Mouse (Mus musculus) limb, embryonic 14.5 days (tissue): ENCODE measurements around the gene Tpcn1. TPM values are rescaled to one million over a fixed set of nuclear protein-coding genes. Genes with fewer than 3 reads are reported as not detected.

Experiments used
- ATAC-seq: fragments of 200-750 bp; cut with Nextera tagmentation; 2 replicates; pipeline ENCODE4 v1.8.0; 2017; ENCODE audit warnings: low read depth, moderate number of reproducible peaks, moderate TSS enrichment; ENCODE audit not compliant: low FRiP score
- DNase-seq: peaks from one replicate; pipeline ENCODE4 v3.0.0-alpha.2; 2015; ENCODE audit warnings: low spot score
- H3K27ac ChIP-seq: fragments of 300-500 bp; sonication (generic); replicated peaks from 2 replicates; pipeline ENCODE4 v1.5.1; 2014; ENCODE audit warnings: low read depth, mild to moderate bottlenecking, low read length, moderate library complexity, mixed read lengths
- H3K27me3 ChIP-seq: fragments of 300-500 bp; sonication (generic); 2 replicates; pipeline ENCODE4 v1.6.1; 2014; ENCODE audit warnings: low read length, mixed read lengths; ENCODE audit not compliant: control insufficient read depth, insufficient read depth
- H3K36me3 ChIP-seq: fragments of 300-500 bp; sonication (generic); 2 replicates; pipeline ENCODE4 v1.6.1; 2014; ENCODE audit warnings: mild to moderate bottlenecking, low read length, moderate library complexity, mixed read lengths; ENCODE audit not compliant: control insufficient read depth, insufficient read depth
- H3K4me1 ChIP-seq: fragments of 300-500 bp; sonication (generic); 2 replicates; pipeline ENCODE4 v1.6.1; 2014; ENCODE audit warnings: antibody characterized with exemption, low read length, mixed read lengths; ENCODE audit not compliant: control insufficient read depth, insufficient read depth
- H3K4me2 ChIP-seq: fragments of 300-500 bp; sonication (generic); replicated peaks from 2 replicates; pipeline ENCODE4 v1.6.1; 2014; ENCODE audit warnings: low read depth, mild to moderate bottlenecking, low read length, moderate library complexity; ENCODE audit not compliant: severe bottlenecking
- H3K4me3 ChIP-seq: fragments of 300-500 bp; sonication (generic); replicated peaks from 2 replicates; pipeline ENCODE4 v1.5.1; 2014; ENCODE audit warnings: low read length
- H3K9ac ChIP-seq: fragments of 300-500 bp; sonication (generic); 2 replicates; pipeline ENCODE4 v1.6.1; 2014; ENCODE audit warnings: mild to moderate bottlenecking, low read depth, low read length, moderate library complexity; ENCODE audit not compliant: severe bottlenecking
- H3K9me3 ChIP-seq: fragments of 300-500 bp; sonication (generic); 2 replicates; pipeline ENCODE4 v1.6.1; 2016; ENCODE audit warnings: low read length; ENCODE audit not compliant: control insufficient read depth
- POLR2A ChIP-seq: fragments of 200-500 bp; IDR thresholded peaks from 2 replicates; pipeline ENCODE4 v1.8.0; 2012; ENCODE audit warnings: inconsistent platforms, mild to moderate bottlenecking, moderate library complexity, borderline replicate concordance; ENCODE audit not compliant: insufficient read depth, insufficient read length; ENCODE audit errors: extremely low read depth
- WGBS: fragments of 180-500 bp; shearing (Covaris S2); extraction: QIAGEN DNeasy Blood & Tissue Kit; methylation state at CpG from one replicate; pipeline ENCODE4 v1.1.7; 2014; 5-methylcytosine and 5-hydroxymethylcytosine counted together
- polyA plus RNA-seq, 2 experiments: library from polyadenylated mRNA; depleted of rRNA in 1 of 2; stranded (reverse) in 1 of 2; unstranded in 1 of 2; fragments of >200 nt; fragmentation: Nextera tagmentation in 1 of 2; extraction: Ambion mirVana in 1 of 2; gene quantifications; 2 replicates each; pipeline versions ENCODE4 v1.2.1 to v1.2.3; 2012 to 2014

Tpcn1 gene
- polyA plus RNA-seq, 2 experiments, result 25.2 to 47.1 TPM

- Histone ChIP-seq H3K9me3 (no peaks in the 10 kb centered on the region), H3K27me3 (no peaks in the 10 kb centered on the region), H3K27ac (no peak overlapping the region), H3K4me2 (no peak overlapping the region), H3K9ac (no peak overlapping the region), H3K4me1 (peaks cover 33% of the 10 kb centered on the region), H3K36me3 (peaks cover 37% of the 10 kb centered on the region), H3K4me3 (no peak overlapping the region)
- TF ChIP-seq POLR2A, result no peak
- no peak for DNase-seq
- WGBS, result 79% methylated on average over 8 of the region's 8 CpGs
- no peak for ATAC-seq
Observed at GRCm38 (mm10) chr5:120558041-120558440, 30.4 kb downstream of the Tpcn1 start.

- TF ChIP-seq POLR2A, result no peak
- ATAC-seq, result no peak
- 90% methylated on average over 24 of the region's 24 CpGs for WGBS
- Histone ChIP-seq H3K4me1 (peaks cover 18% of the 10 kb centered on the region), H3K9me3 (no peaks in the 10 kb centered on the region; the same call in 1 of the 2 replicates), H3K36me3 (peaks cover 54% of the 10 kb centered on the region), H3K4me2 (no peak overlapping the region), H3K4me3 (no peak overlapping the region), H3K27ac (no peak overlapping the region), H3K9ac (no peak overlapping the region), H3K27me3 (no peaks in the 10 kb centered on the region)
- no peak for DNase-seq
Observed at GRCm38 (mm10) chr5:120555871-120556270, 32.6 kb downstream of the Tpcn1 start.

GRCm38 (mm10) chr5:120550673-120551072 lies 37.8 kb downstream of the Tpcn1 start:
- Histone ChIP-seq H3K36me3 (peaks cover 60% of the 10 kb centered on the region), H3K27ac (no peak overlapping the region), H3K4me3 (no peak overlapping the region), H3K27me3 (no peaks in the 10 kb centered on the region), H3K9ac (no peak overlapping the region), H3K4me2 (no peak overlapping the region), H3K9me3 (no peaks in the 10 kb centered on the region; the same call in 1 of the 2 replicates), H3K4me1 (no peaks in the 10 kb centered on the region)
- ATAC-seq (no peak), DNase-seq (no peak)
- WGBS, result 96% methylated on average over 5 of the region's 5 CpGs
- no peak for TF ChIP-seq POLR2A

GRCm38 (mm10) chr5:120550137-120550536 lies 38.3 kb downstream of the Tpcn1 start:
- no peaks in the 10 kb centered on the region; the same call in 1 of the 2 replicates for H3K9me3 ChIP-seq
- no peak for TF ChIP-seq POLR2A
- no peak overlapping the region for H3K4me3 ChIP-seq
- no peaks in the 10 kb centered on the region for H3K4me1 ChIP-seq
- 84% methylated on average over 5 of the region's 5 CpGs for WGBS
- ATAC-seq, result no peak
- H3K9ac ChIP-seq, result no peak overlapping the region
- H3K27ac ChIP-seq, result no peak overlapping the region
- no peaks in the 10 kb centered on the region for H3K27me3 ChIP-seq
- peaks cover 55% of the 10 kb centered on the region for H3K36me3 ChIP-seq
- no peak for DNase-seq
- H3K4me2 ChIP-seq, result no peak overlapping the region

- WGBS, result 61% methylated on average over 11 of the region's 11 CpGs
- Histone ChIP-seq H3K4me1 (no peaks in the 10 kb centered on the region), H3K27ac (no peak overlapping the region), H3K27me3 (no peaks in the 10 kb centered on the region), H3K9me3 (no peaks in the 10 kb centered on the region; the same call in 1 of the 2 replicates), H3K4me2 (no peak overlapping the region), H3K4me3 (no peak overlapping the region), H3K9ac (no peak overlapping the region), H3K36me3 (peaks cover 54% of the 10 kb centered on the region)
- no peak for TF ChIP-seq POLR2A
- no peak for DNase-seq
- ATAC-seq, result no peak
Observed at GRCm38 (mm10) chr5:120548236-120548850, 40.1 kb downstream of the Tpcn1 start.
